In the genomic region with DNA sequence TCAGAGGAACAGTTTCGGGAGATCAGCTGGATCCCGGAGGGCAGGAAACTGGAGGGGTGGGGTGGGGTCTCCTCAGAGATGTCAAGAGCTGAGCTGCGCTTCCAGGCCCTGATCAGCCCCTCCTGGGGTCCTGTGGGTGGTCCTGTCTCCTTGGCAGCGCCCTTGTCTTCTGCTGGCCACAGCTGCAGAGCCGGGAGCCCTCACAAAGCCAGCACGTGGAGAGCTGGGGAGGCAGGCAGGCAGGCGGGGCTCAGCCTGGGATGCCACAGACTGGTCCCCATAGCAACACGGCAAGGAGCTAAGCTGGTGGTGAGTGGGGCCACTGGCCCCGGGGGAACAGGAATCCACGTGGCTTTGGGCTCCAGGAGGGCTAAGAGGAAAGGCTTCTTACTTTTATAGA, we compare ENCODE assay signal across 8 mouse cellular contexts. TPM values are rescaled to one million over a fixed set of nuclear protein-coding genes. Genes with fewer than 3 reads are reported as not detected.
DNase-seq lines count a peak whose midpoint lies in the region; ATAC-seq and TF ChIP-seq lines count a peak whose summit lies in the region.

A gene (minus strand): TSS at position 272 of the 400 bp plus-strand sequence.

- no peak for TF ChIP-seq CTCF in thymus, adult 2 months (IDR thresholded peaks at IDR 0.05; ENCODE audit: borderline replicate concordance, control insufficient read depth, extremely low read depth, insufficient read depth, low read length, poor library complexity)
- TF ChIP-seq CTCF in stomach, postnatal 0 days (IDR thresholded peaks at IDR 0.05; ENCODE audit: low read depth) = no peak

- 29% methylated on average over 10 of the region's 10 CpGs for WGBS in thymus, adult 2 months
- under 1% methylated on average over 10 of the region's 10 CpGs for WGBS in embryonic facial prominence, embryonic 10.5 days
- 0% methylated on average over 10 of the region's 10 CpGs for WGBS in midbrain, embryonic 14.5 days
- 2% methylated on average over 10 of the region's 10 CpGs for whole genome bisulfite sequencing in stomach, postnatal 0 days

- peak within 1 kb of the TSS; percentile 64 for H3K4me2 ChIP-seq in midbrain, embryonic 14.5 days (ENCODE audit: low read length)
- H3K4me2 ChIP-seq in stomach, postnatal 0 days (replicated peaks; ENCODE audit: low read depth) = peak within 1 kb of the TSS; percentile 34

- intact Hi-C loops in heart, postnatal 10 days (cut with DNase I) = no loop called here

- no peak within 1 kb of the TSS for H3K4me3 ChIP-seq in thymus, adult 2 months (ENCODE audit: control insufficient read depth, insufficient read depth, low read length)
- H3K4me3 ChIP-seq in embryonic facial prominence, embryonic 10.5 days = peak within 1 kb of the TSS; percentile 55
- peak within 1 kb of the TSS; percentile 36 for H3K4me3 ChIP-seq in midbrain, embryonic 14.5 days (replicated peaks; ENCODE audit: low read depth, low read length)
- no peak within 1 kb of the TSS for H3K4me3 ChIP-seq in stomach, postnatal 0 days (ENCODE audit: low read depth, low read length)

- H3K27ac ChIP-seq in thymus, adult 2 months (ENCODE audit: control insufficient read depth, insufficient read depth, low read length) = no peak within 1 kb of the TSS
- peak within 1 kb of the TSS; percentile 83 for H3K27ac ChIP-seq in embryonic facial prominence, embryonic 10.5 days (replicated peaks)
- H3K27ac ChIP-seq in midbrain, embryonic 14.5 days (replicated peaks; ENCODE audit: low read depth, low read length) = peak within 1 kb of the TSS; percentile 38; the same call in 1 of the 2 replicates
- no peak within 1 kb of the TSS for H3K27ac ChIP-seq in stomach, postnatal 0 days (replicated peaks)

- H3K4me1 ChIP-seq in thymus, adult 2 months (replicated peaks; ENCODE audit: control insufficient read depth, insufficient read depth, low read length) = 0 out of 2 replicates have a peak, but pooled peaks cover 2% of the 10 kb centered on the region
- peaks cover 59% of the 10 kb centered on the region for H3K4me1 ChIP-seq in embryonic facial prominence, embryonic 10.5 days
- peaks cover 30% of the 10 kb centered on the region for H3K4me1 ChIP-seq in midbrain, embryonic 14.5 days (ENCODE audit: control insufficient read depth, insufficient read depth, low read length)
- no peaks in the 10 kb centered on the region; the same call in none of the 2 replicates for H3K4me1 ChIP-seq in stomach, postnatal 0 days (replicated peaks; ENCODE audit: control insufficient read depth, insufficient read depth)

- TF ChIP-seq POLR2A in thymus, adult 2 months (IDR thresholded peaks at IDR 0.05; ENCODE audit: control insufficient read depth, extremely low read depth, insufficient read depth, low read length, poor library complexity) = no peak

- no peak for TF ChIP-seq EP300 in stomach, postnatal 0 days (optimal IDR thresholded peaks at IDR 0.05)

- peak within 1 kb of the TSS; percentile 44 for H3K9ac ChIP-seq in midbrain, embryonic 14.5 days (replicated peaks; ENCODE audit: low read length)
- H3K9ac ChIP-seq in stomach, postnatal 0 days (ENCODE audit: low read length) = 0 out of 2 replicates have a peak within 1 kb of the TSS, but pooled peaks have one; percentile 4

- peak; percentile 93 for ATAC-seq in midbrain, embryonic 14.5 days (ENCODE audit: low FRiP score, low TSS enrichment)
- ATAC-seq in stomach, postnatal 0 days (ENCODE audit: low FRiP score, low TSS enrichment) = 0 out of 2 replicates have a peak, but pooled peaks have one; percentile 47

- DNase-seq in thymus, adult 2 months = no peak
- no peak for DNase-seq in thymus, postnatal 14 days
- peak; percentile 85 for DNase-seq in embryonic facial prominence, embryonic 10.5 days (ENCODE audit: low spot score)
- peak; percentile 29 to 49 for DNase-seq in heart, postnatal 10 days
- peak; percentile 57 to 60 for DNase-seq in layer of hippocampus, postnatal 14 days (ENCODE audit: low spot score in 2 of 2)
- peak; percentile 88 for DNase-seq in midbrain, embryonic 14.5 days
- peak; percentile 36 for DNase-seq in stomach, postnatal 0 days (ENCODE audit: low spot score)
- no peak for DNase-seq in thymus, postnatal 4 days

- H3K27me3 ChIP-seq in thymus, adult 2 months (ENCODE audit: control insufficient read depth, insufficient read depth, low read length) = no peaks in the 10 kb centered on the region
- H3K27me3 ChIP-seq in embryonic facial prominence, embryonic 10.5 days (replicated peaks; ENCODE audit: low read depth, poor library complexity, severe bottlenecking) = peaks cover 21% of the 10 kb centered on the region; the same call in 1 of the 2 replicates
- H3K27me3 ChIP-seq in midbrain, embryonic 14.5 days (ENCODE audit: control insufficient read depth, insufficient read depth, low read length) = peaks cover 41% of the 10 kb centered on the region
- H3K27me3 ChIP-seq in stomach, postnatal 0 days (ENCODE audit: control insufficient read depth, insufficient read depth, low read length) = no peaks in the 10 kb centered on the region

- H3K36me3 ChIP-seq in thymus, adult 2 months (ENCODE audit: control insufficient read depth, insufficient read depth, low read length) = no peaks in the 10 kb centered on the region
- no peaks in the 10 kb centered on the region; the same call in 1 of the 2 replicates for H3K36me3 ChIP-seq in embryonic facial prominence, embryonic 10.5 days (replicated peaks)
- no peaks in the 10 kb centered on the region for H3K36me3 ChIP-seq in midbrain, embryonic 14.5 days (ENCODE audit: control insufficient read depth, insufficient read depth, low read length)
- no peaks in the 10 kb centered on the region for H3K36me3 ChIP-seq in stomach, postnatal 0 days (ENCODE audit: control insufficient read depth, insufficient read depth, low read length)

- no peaks in the 10 kb centered on the region for H3K9me3 ChIP-seq in embryonic facial prominence, embryonic 10.5 days
- H3K9me3 ChIP-seq in midbrain, embryonic 14.5 days (ENCODE audit: control insufficient read depth, low read length) = no peaks in the 10 kb centered on the region
- H3K9me3 ChIP-seq in stomach, postnatal 0 days (ENCODE audit: control insufficient read depth, low read length) = no peaks in the 10 kb centered on the region

RNA-seq across cellular contexts. Expression of the gene that starts here (rescaled TPM):
- 17.8 and 19.2 TPM in 2 replicates for polyA plus RNA-seq in thymus, adult 2 months (2012; rRNA removed)
- polyA plus RNA-seq in embryonic facial prominence, embryonic 10.5 days (2016; fragmentation: Nextera tagmentation; extraction: Ambion mirVana) = 1.2 and 1.3 TPM in 2 replicates
- under 1 TPM; 0.50 to 0.57 TPM for total RNA-seq in heart, postnatal 10 days (2021)
- 1 to 10 TPM; 7.3 to 7.9 TPM for total RNA-seq in layer of hippocampus, postnatal 14 days (2021)
- 1.8 and 2.0 TPM in 2 replicates for polyA plus RNA-seq in midbrain, embryonic 14.5 days (2014; fragmentation: Nextera tagmentation; extraction: Ambion mirVana)
- polyA plus RNA-seq in stomach, postnatal 0 days (2015; fragmentation: Nextera tagmentation; extraction: Ambion mirVana) = 0.23 and 0.25 TPM in 2 replicates

Comparison
In these comparisons a context has a peak if more than half of its experiments do, and no peak if none do; other contexts are left out.
1. RNA of the gene that starts here (total RNA-seq): 7.3 to 7.9 TPM in layer of hippocampus, postnatal 14 days; 0.50 to 0.57 TPM in heart, postnatal 10 days; every median in the first group is over 4 times any median in the second.
2. Peak in DNase-seq in heart, postnatal 10 days; RNA of the gene not detected or under 1 TPM.
3. Peak in DNase-seq, ATAC-seq, H3K9ac ChIP-seq and H3K4me2 ChIP-seq in stomach, postnatal 0 days; RNA of the gene not detected or under 1 TPM.
4. DNase-seq: peak in embryonic facial prominence, embryonic 10.5 days (single experiment), layer of hippocampus, postnatal 14 days (2 of 2) and midbrain, embryonic 14.5 days (single experiment); none in thymus, adult 2 months (single experiment), thymus, postnatal 14 days (single experiment) and thymus, postnatal 4 days (single experiment).
5. H3K27ac ChIP-seq: peak in embryonic facial prominence, embryonic 10.5 days (single experiment) and midbrain, embryonic 14.5 days (single experiment); none in thymus, adult 2 months (single experiment) and stomach, postnatal 0 days (single experiment).
6. H3K4me3 ChIP-seq: peak in embryonic facial prominence, embryonic 10.5 days (single experiment) and midbrain, embryonic 14.5 days (single experiment); none in thymus, adult 2 months (single experiment) and stomach, postnatal 0 days (single experiment).